Mouse (Mus musculus) brain, embryonic 14.5 days (tissue): ENCODE data around the gene 5730409E04Rik.

Experiments used
- CTCF ChIP-seq: fragments of 200-500 bp; IDR thresholded peaks from 2 replicates; pipeline ENCODE4 v1.5.1; 2012; ENCODE audit warnings: inconsistent platforms, mild to moderate bottlenecking, moderate library complexity, borderline replicate concordance; ENCODE audit not compliant: insufficient read depth, insufficient read length; ENCODE audit errors: extremely low read depth
- POLR2A ChIP-seq: fragments of 200-500 bp; IDR thresholded peaks from 2 replicates; pipeline ENCODE4 v1.6.1; 2012; ENCODE audit warnings: mild to moderate bottlenecking, inconsistent platforms, borderline replicate concordance; ENCODE audit not compliant: poor library complexity, insufficient read depth, insufficient read length, severe bottlenecking; ENCODE audit errors: extremely low read depth

DNA sequence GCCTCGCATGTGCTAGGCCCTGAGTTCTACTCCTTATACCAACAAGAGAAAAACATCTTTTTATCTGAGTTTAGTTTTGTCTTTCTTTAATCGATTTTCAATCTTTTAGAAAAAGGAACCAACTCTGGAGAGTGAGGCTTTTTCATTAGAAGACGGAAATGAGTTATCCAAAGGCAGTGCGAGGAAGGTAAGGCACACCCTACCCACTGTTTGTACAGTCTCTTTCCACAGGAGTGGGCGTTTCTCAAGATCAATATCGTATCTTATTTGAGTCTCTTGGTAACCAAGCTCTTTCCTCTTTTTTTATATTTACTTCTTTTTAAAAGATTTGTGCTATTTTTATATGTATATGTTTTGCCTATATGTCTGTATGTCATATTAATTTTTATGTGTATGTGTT is 45.8 kb upstream of the 5730409E04Rik start:
- TF ChIP-seq CTCF, result no peak
- no peak for TF ChIP-seq POLR2A
